Mouse (Mus musculus): ENCODE data around the gene Mcpt9. TPM values are rescaled to one million over a fixed set of nuclear protein-coding genes. Genes with fewer than 3 reads are reported as not detected.
"Not testable (repeated sequence)": the region's sequence is repeated elsewhere in the genome, so short reads cannot be mapped to it uniquely, and the experiment has no call there.

The Mcpt9 gene
- not detected in 2 replicates for polyA plus RNA-seq (2015; fragmentation: Nextera tagmentation; extraction: Ambion mirVana)

GRCm38 (mm10) chr14:56030395-56030794, at the start of gene Mcpt9:
Gene Mcpt9, minus strand, starts transcription at chr14:56030495.
- H3K36me3 ChIP-seq (replicated peaks; ENCODE audit: insufficient read depth, low read length); H3K4me3 ChIP-seq (ENCODE audit: low read depth, low read length); DNase-seq; H3K9me3 ChIP-seq (ENCODE audit: low read length); H3K27me3 ChIP-seq (ENCODE audit: insufficient read depth, low read length); H3K27ac ChIP-seq (ENCODE audit: low read depth); H3K4me2 ChIP-seq (ENCODE audit: low read depth, low read length); ATAC-seq; H3K4me1 ChIP-seq (ENCODE audit: insufficient read depth); H3K9ac ChIP-seq (replicated peaks): not testable (repeated sequence)
- WGBS (ENCODE audit: insufficient replicate concordance), result 62% methylated on average over 3 of the region's 3 CpGs

- H3K27me3 ChIP-seq (ENCODE audit: insufficient read depth, low read length); H3K36me3 ChIP-seq (replicated peaks; ENCODE audit: insufficient read depth, low read length); H3K27ac ChIP-seq (ENCODE audit: low read depth); DNase-seq; H3K9ac ChIP-seq (replicated peaks); H3K9me3 ChIP-seq (ENCODE audit: low read length); H3K4me3 ChIP-seq (ENCODE audit: low read depth, low read length); H3K4me1 ChIP-seq (ENCODE audit: insufficient read depth); H3K4me2 ChIP-seq (ENCODE audit: low read depth, low read length); ATAC-seq: not testable (repeated sequence)
- WGBS (ENCODE audit: insufficient replicate concordance), result 50% methylated on average over 3 of the region's 3 CpGs
These were observed 31.9 kb upstream of the Mcpt9 start, which contains the start of gene Mcpt4 for GRCm38 (mm10) chr14:56062213-56062612. Gene Mcpt4, minus strand, starts transcription at chr14:56062313.

- H3K4me3 ChIP-seq (ENCODE audit: low read depth, low read length), result no peak overlapping the region
- H3K4me2 ChIP-seq (ENCODE audit: low read depth, low read length), result no peak overlapping the region
- 45% methylated on average over 4 of the region's 4 CpGs for WGBS (ENCODE audit: insufficient replicate concordance)
- no peaks in the 10 kb centered on the region for H3K36me3 ChIP-seq (replicated peaks; ENCODE audit: insufficient read depth, low read length)
- DNase-seq, result no peak
- ATAC-seq, result no peak
- no peaks in the 10 kb centered on the region for H3K4me1 ChIP-seq (ENCODE audit: insufficient read depth)
- H3K9ac ChIP-seq (replicated peaks), result no peak overlapping the region
- H3K27ac ChIP-seq (ENCODE audit: low read depth), result no peak overlapping the region
- TF ChIP-seq EP300 (IDR thresholded peaks at IDR 0.05; ENCODE audit: low read depth) (no peak), CTCF (IDR thresholded peaks at IDR 0.05; ENCODE audit: low read depth) (no peak)
- H3K27me3 ChIP-seq (ENCODE audit: insufficient read depth, low read length), result no peaks in the 10 kb centered on the region
- H3K9me3 ChIP-seq (ENCODE audit: low read length), result no peaks in the 10 kb centered on the region
These were observed 27.4 kb upstream of the Mcpt9 start for GRCm38 (mm10) chr14:56057722-56058121.

GRCm38 (mm10) chr14:56055408-56055807, 25.1 kb upstream of the Mcpt9 start:
- no peaks in the 10 kb centered on the region for H3K36me3 ChIP-seq (replicated peaks; ENCODE audit: insufficient read depth, low read length)
- WGBS (ENCODE audit: insufficient replicate concordance), result 64% methylated on average over 3 of the region's 3 CpGs
- no peaks in the 10 kb centered on the region for H3K9me3 ChIP-seq (ENCODE audit: low read length)
- ATAC-seq, result no peak
- H3K4me2 ChIP-seq (ENCODE audit: low read depth, low read length), result no peak overlapping the region
- no peak for DNase-seq
- no peaks in the 10 kb centered on the region for H3K4me1 ChIP-seq (ENCODE audit: insufficient read depth)
- H3K27ac ChIP-seq (ENCODE audit: low read depth), result no peak overlapping the region
- no peak overlapping the region for H3K9ac ChIP-seq (replicated peaks)
- no peak overlapping the region for H3K4me3 ChIP-seq (ENCODE audit: low read depth, low read length)
- H3K27me3 ChIP-seq (ENCODE audit: insufficient read depth, low read length), result no peaks in the 10 kb centered on the region
- TF ChIP-seq EP300 (IDR thresholded peaks at IDR 0.05; ENCODE audit: low read depth) (no peak), CTCF (IDR thresholded peaks at IDR 0.05; ENCODE audit: low read depth) (peak; percentile 8; the same call in 1 of the 2 replicates)

- not testable (repeated sequence) for H3K4me1 ChIP-seq (ENCODE audit: insufficient read depth); H3K27ac ChIP-seq (ENCODE audit: low read depth); H3K36me3 ChIP-seq (replicated peaks; ENCODE audit: insufficient read depth, low read length); H3K9ac ChIP-seq (replicated peaks); DNase-seq; H3K27me3 ChIP-seq (ENCODE audit: insufficient read depth, low read length); H3K4me3 ChIP-seq (ENCODE audit: low read depth, low read length); H3K4me2 ChIP-seq (ENCODE audit: low read depth, low read length); H3K9me3 ChIP-seq (ENCODE audit: low read length)
- peak; percentile 84 for TF ChIP-seq EP300 (IDR thresholded peaks at IDR 0.05; ENCODE audit: low read depth)
- WGBS (ENCODE audit: insufficient replicate concordance), result 38% methylated on average over 1 of the region's 1 CpGs
- peak; percentile 57 for ATAC-seq
These were observed 11.5 kb upstream of the Mcpt9 start, which contains the start of gene Mcpt2 for GRCm38 (mm10) chr14:56041792-56042191. Gene Mcpt2, plus strand, starts transcription at chr14:56042041.

GRCm38 (mm10) chr14:56034433-56034832, 4.1 kb upstream of the Mcpt9 start:
- TF ChIP-seq EP300 (IDR thresholded peaks at IDR 0.05; ENCODE audit: low read depth), result no peak
- TF ChIP-seq CTCF (IDR thresholded peaks at IDR 0.05; ENCODE audit: low read depth), result no peak
- no peak for ATAC-seq

GRCm38 (mm10) chr14:56021305-56021704, 9.0 kb downstream of the Mcpt9 start:
- not testable (repeated sequence) for H3K4me3 ChIP-seq (ENCODE audit: low read depth, low read length); H3K4me2 ChIP-seq (ENCODE audit: low read depth, low read length); H3K9me3 ChIP-seq (ENCODE audit: low read length); H3K27me3 ChIP-seq (ENCODE audit: insufficient read depth, low read length); H3K9ac ChIP-seq (replicated peaks); H3K4me1 ChIP-seq (ENCODE audit: insufficient read depth); DNase-seq; H3K27ac ChIP-seq (ENCODE audit: low read depth); H3K36me3 ChIP-seq (replicated peaks; ENCODE audit: insufficient read depth, low read length)
- peak; percentile 95 for TF ChIP-seq EP300 (IDR thresholded peaks at IDR 0.05; ENCODE audit: low read depth)
- peak; percentile 94 for ATAC-seq
- WGBS (ENCODE audit: insufficient replicate concordance), result 51% methylated on average over 3 of the region's 4 CpGs

More at GRCm38 (mm10) chr14:56034433-56034832, 4.1 kb upstream of the Mcpt9 start:
- 66% methylated on average over 2 of the region's 2 CpGs for WGBS (ENCODE audit: insufficient replicate concordance)
- no peak overlapping the region for H3K4me2 ChIP-seq (ENCODE audit: low read depth, low read length)
- H3K27ac ChIP-seq (ENCODE audit: low read depth), result no peak overlapping the region
- no peak overlapping the region for H3K4me3 ChIP-seq (ENCODE audit: low read depth, low read length)
- H3K36me3 ChIP-seq (replicated peaks; ENCODE audit: insufficient read depth, low read length), result no peaks in the 10 kb centered on the region
- no peaks in the 10 kb centered on the region for H3K9me3 ChIP-seq (ENCODE audit: low read length)
- H3K4me1 ChIP-seq (ENCODE audit: insufficient read depth), result no peaks in the 10 kb centered on the region
- no peak for DNase-seq
- H3K9ac ChIP-seq (replicated peaks), result no peak overlapping the region
- no peaks in the 10 kb centered on the region for H3K27me3 ChIP-seq (ENCODE audit: insufficient read depth, low read length)
